Mouse (Mus musculus): Measurements from ENCODE around the gene Grik4. TPM values are rescaled to one million over a fixed set of nuclear protein-coding genes. Genes with fewer than 3 reads are reported as not detected.

The Grik4 gene
- total and polyA plus RNA-seq, 2 experiments: under 0.01 to 0.09 TPM

- H3K4me3 ChIP-seq (ENCODE audit: insufficient read depth, low read depth, low read length): no peak overlapping the region
- DNase-seq (ENCODE audit: extremely low read depth, low read depth, low spot score): peak; percentile 97
- 28% methylated on average over 3 of the region's 3 CpGs for WGBS
- no peak overlapping the region for H3K9ac ChIP-seq (ENCODE audit: low read depth, low read length)
- no peaks in the 10 kb centered on the region for H3K79me2 ChIP-seq (ENCODE audit: control insufficient read depth, insufficient read depth, low read length)
- H3K4me1 ChIP-seq (ENCODE audit: control insufficient read depth, insufficient read depth, low read length): peaks cover 12% of the 10 kb centered on the region
- H3K27ac ChIP-seq (replicated peaks; ENCODE audit: insufficient read depth, low read depth, low read length): no peak overlapping the region
- no peak for TF ChIP-seq POLR2A (IDR thresholded peaks at IDR 0.05; ENCODE audit: extremely low read depth, insufficient read depth, low read length)
- no peak for TF ChIP-seq CTCF (IDR thresholded peaks at IDR 0.05; ENCODE audit: low read depth, low read length)
- no peaks in the 10 kb centered on the region for H3K27me3 ChIP-seq (ENCODE audit: control insufficient read depth, insufficient read depth, low read length)
- no peaks in the 10 kb centered on the region for H3K36me3 ChIP-seq (ENCODE audit: control insufficient read depth, insufficient read depth, low read length)
Measured at GRCm38 (mm10) chr9:42750176-42750575, 194.1 kb downstream of the Grik4 start.

- Histone ChIP-seq H3K27me3 (ENCODE audit: control insufficient read depth, insufficient read depth, low read length) (no peaks in the 10 kb centered on the region), H3K4me1 (ENCODE audit: control insufficient read depth, insufficient read depth, low read length) (peaks cover 11% of the 10 kb centered on the region), H3K36me3 (ENCODE audit: control insufficient read depth, insufficient read depth, low read length) (no peaks in the 10 kb centered on the region), H3K27ac (replicated peaks; ENCODE audit: insufficient read depth, low read depth, low read length) (no peak overlapping the region), H3K79me2 (ENCODE audit: control insufficient read depth, insufficient read depth, low read length) (no peaks in the 10 kb centered on the region), H3K9ac (ENCODE audit: low read depth, low read length) (no peak overlapping the region), H3K4me3 (ENCODE audit: insufficient read depth, low read depth, low read length) (no peak overlapping the region)
- TF ChIP-seq CTCF (IDR thresholded peaks at IDR 0.05; ENCODE audit: low read depth, low read length): no peak
- TF ChIP-seq POLR2A (IDR thresholded peaks at IDR 0.05; ENCODE audit: extremely low read depth, insufficient read depth, low read length): no peak
- no peak for DNase-seq (ENCODE audit: extremely low read depth, low read depth, low spot score)
- 85% methylated on average over 8 of the region's 8 CpGs for WGBS
Measured at GRCm38 (mm10) chr9:42745982-42746381, 198.3 kb downstream of the Grik4 start.

- 81% methylated on average over 5 of the region's 5 CpGs for WGBS
- TF ChIP-seq POLR2A (IDR thresholded peaks at IDR 0.05; ENCODE audit: extremely low read depth, insufficient read depth, low read length) (no peak), CTCF (IDR thresholded peaks at IDR 0.05; ENCODE audit: low read depth, low read length) (no peak)
Measured at GRCm38 (mm10) chr9:42742385-42742784, 201.9 kb downstream of the Grik4 start.

GRCm38 (mm10) chr9:42736697-42737335 lies 207.5 kb downstream of the Grik4 start:
- 77% methylated on average over 7 of the region's 7 CpGs for WGBS
- DNase-seq (ENCODE audit: extremely low read depth, low read depth, low spot score): no peak
- no peaks in the 10 kb centered on the region for H3K27me3 ChIP-seq (ENCODE audit: control insufficient read depth, insufficient read depth, low read length)
- H3K79me2 ChIP-seq (ENCODE audit: control insufficient read depth, insufficient read depth, low read length): no peaks in the 10 kb centered on the region
- no peaks in the 10 kb centered on the region for H3K4me1 ChIP-seq (ENCODE audit: control insufficient read depth, insufficient read depth, low read length)
- no peaks in the 10 kb centered on the region for H3K36me3 ChIP-seq (ENCODE audit: control insufficient read depth, insufficient read depth, low read length)
- no peak overlapping the region for H3K27ac ChIP-seq (replicated peaks; ENCODE audit: insufficient read depth, low read depth, low read length)
- H3K4me3 ChIP-seq (ENCODE audit: insufficient read depth, low read depth, low read length): no peak overlapping the region
- no peak overlapping the region for H3K9ac ChIP-seq (ENCODE audit: low read depth, low read length)
- TF ChIP-seq CTCF (IDR thresholded peaks at IDR 0.05; ENCODE audit: low read depth, low read length) (no peak), POLR2A (IDR thresholded peaks at IDR 0.05; ENCODE audit: extremely low read depth, insufficient read depth, low read length) (no peak)

More at GRCm38 (mm10) chr9:42742385-42742784, 201.9 kb downstream of the Grik4 start:
- H3K9ac ChIP-seq (ENCODE audit: low read depth, low read length): no peak overlapping the region
- no peak for DNase-seq (ENCODE audit: extremely low read depth, low read depth, low spot score)
- no peaks in the 10 kb centered on the region for H3K79me2 ChIP-seq (ENCODE audit: control insufficient read depth, insufficient read depth, low read length)
- no peaks in the 10 kb centered on the region for H3K27me3 ChIP-seq (ENCODE audit: control insufficient read depth, insufficient read depth, low read length)
- H3K4me1 ChIP-seq (ENCODE audit: control insufficient read depth, insufficient read depth, low read length): no peaks in the 10 kb centered on the region
- no peak overlapping the region for H3K27ac ChIP-seq (replicated peaks; ENCODE audit: insufficient read depth, low read depth, low read length)
- no peak overlapping the region for H3K4me3 ChIP-seq (ENCODE audit: insufficient read depth, low read depth, low read length)
- no peaks in the 10 kb centered on the region for H3K36me3 ChIP-seq (ENCODE audit: control insufficient read depth, insufficient read depth, low read length)

- no peaks in the 10 kb centered on the region for H3K79me2 ChIP-seq (ENCODE audit: control insufficient read depth, insufficient read depth, low read length)
- TF ChIP-seq CTCF (IDR thresholded peaks at IDR 0.05; ENCODE audit: low read depth, low read length) (no peak), POLR2A (IDR thresholded peaks at IDR 0.05; ENCODE audit: extremely low read depth, insufficient read depth, low read length) (no peak)
- WGBS: 85% methylated on average over 5 of the region's 5 CpGs
- no peak overlapping the region for H3K4me3 ChIP-seq (ENCODE audit: insufficient read depth, low read depth, low read length)
- no peaks in the 10 kb centered on the region for H3K27me3 ChIP-seq (ENCODE audit: control insufficient read depth, insufficient read depth, low read length)
- no peak overlapping the region for H3K27ac ChIP-seq (replicated peaks; ENCODE audit: insufficient read depth, low read depth, low read length)
- no peak for DNase-seq (ENCODE audit: extremely low read depth, low read depth, low spot score)
- no peaks in the 10 kb centered on the region for H3K36me3 ChIP-seq (ENCODE audit: control insufficient read depth, insufficient read depth, low read length)
- H3K9ac ChIP-seq (ENCODE audit: low read depth, low read length): no peak overlapping the region
- no peaks in the 10 kb centered on the region for H3K4me1 ChIP-seq (ENCODE audit: control insufficient read depth, insufficient read depth, low read length)
Measured at GRCm38 (mm10) chr9:42735086-42735485, 209.2 kb downstream of the Grik4 start.

DNA sequence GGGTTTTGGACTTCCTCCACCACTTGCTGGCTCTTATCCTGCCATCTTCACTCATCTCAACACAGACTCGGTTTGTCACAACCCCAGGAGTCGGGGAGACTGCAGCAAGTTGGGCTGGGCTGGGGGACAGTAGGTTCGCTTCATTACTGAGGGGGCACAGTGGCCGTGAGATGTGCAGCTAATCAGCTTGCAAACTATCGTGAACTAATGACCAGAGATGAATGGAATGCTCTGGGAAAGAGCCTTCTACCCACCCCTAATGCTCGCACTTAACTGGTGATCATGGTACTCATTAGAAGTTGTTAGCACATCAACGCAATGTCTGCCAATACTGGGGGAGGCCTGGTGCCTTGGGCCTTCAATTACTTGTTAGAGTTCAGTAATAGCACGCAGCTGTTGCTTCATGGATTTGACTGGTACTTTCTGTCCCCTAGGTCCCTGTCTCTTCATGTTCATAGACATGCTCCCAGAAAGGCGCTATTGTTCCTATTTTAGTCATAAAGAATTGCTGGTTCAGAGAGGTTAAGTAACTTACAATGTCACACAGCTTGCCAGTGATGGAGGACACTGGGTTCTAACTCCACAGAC lies 211.5 kb downstream of the Grik4 start:
- Histone ChIP-seq H3K27me3 (ENCODE audit: control insufficient read depth, insufficient read depth, low read length) (no peaks in the 10 kb centered on the region), H3K9ac (ENCODE audit: low read depth, low read length) (no peak overlapping the region), H3K4me3 (ENCODE audit: insufficient read depth, low read depth, low read length) (no peak overlapping the region), H3K4me1 (ENCODE audit: control insufficient read depth, insufficient read depth, low read length) (0 out of 2 replicates have a peak, but pooled peaks cover under 1% of the 10 kb centered on the region), H3K36me3 (ENCODE audit: control insufficient read depth, insufficient read depth, low read length) (no peaks in the 10 kb centered on the region), H3K27ac (replicated peaks; ENCODE audit: insufficient read depth, low read depth, low read length) (no peak overlapping the region), H3K79me2 (ENCODE audit: control insufficient read depth, insufficient read depth, low read length) (no peaks in the 10 kb centered on the region)
- TF ChIP-seq POLR2A (IDR thresholded peaks at IDR 0.05; ENCODE audit: extremely low read depth, insufficient read depth, low read length) (no peak), CTCF (IDR thresholded peaks at IDR 0.05; ENCODE audit: low read depth, low read length) (no peak)
- no peak for DNase-seq (ENCODE audit: extremely low read depth, low read depth, low spot score)
- WGBS: 88% methylated on average over 9 of the region's 9 CpGs

Measured in liver, adult 2 months (tissue).